Mouse (Mus musculus) kidney, adult 2 months (tissue): ENCODE data around the gene Ppm1h. TPM values are rescaled to one million over a fixed set of nuclear protein-coding genes. Genes with fewer than 3 reads are reported as not detected.
"Not testable (repeated sequence)": the region's sequence is repeated elsewhere in the genome, so short reads cannot be mapped to it uniquely, and the experiment has no call there.

Source experiments
- DNase-seq: peaks from one replicate; pipeline ENCODE4 v3.0.0; 2021
- H3K27ac ChIP-seq: fragments of 200-500 bp; 2 replicates; pipeline ENCODE4 v1.5.1; 2012; ENCODE audit warnings: low read depth, low read length, control low read depth, inconsistent platforms; ENCODE audit not compliant: insufficient read depth
- H3K27me3 ChIP-seq: fragments of 200-500 bp; replicated peaks from 2 replicates; pipeline ENCODE4 v1.6.1; 2012; ENCODE audit warnings: mild to moderate bottlenecking, moderate library complexity, low read length, inconsistent platforms; ENCODE audit not compliant: control insufficient read depth, insufficient read depth
- H3K36me3 ChIP-seq: fragments of 200-500 bp; 2 replicates; pipeline ENCODE4 v1.6.1; 2012; ENCODE audit warnings: mild to moderate bottlenecking, moderate library complexity, low read length, inconsistent platforms; ENCODE audit not compliant: control insufficient read depth, insufficient read depth
- H3K4me1 ChIP-seq: fragments of 200-500 bp; 2 replicates; pipeline ENCODE4 v1.6.1; 2011; ENCODE audit warnings: low read length; ENCODE audit not compliant: control insufficient read depth, insufficient read depth
- H3K4me3 ChIP-seq: fragments of 200-500 bp; 2 replicates; pipeline ENCODE4 v1.5.1; 2011; ENCODE audit warnings: mild to moderate bottlenecking, low read depth, low read length, control low read depth; ENCODE audit not compliant: insufficient read depth
- CTCF ChIP-seq: fragments of 200-500 bp; conservative IDR thresholded peaks from 2 replicates; pipeline ENCODE4 v1.5.1; 2011; ENCODE audit warnings: low read depth, mild to moderate bottlenecking, control low read depth, low read length, moderate library complexity, mixed read lengths; ENCODE audit not compliant: insufficient read depth, insufficient read length
- POLR2A ChIP-seq: fragments of 200-500 bp; IDR thresholded peaks from one replicate; pipeline ENCODE4 v1.6.1; 2011; ENCODE audit warnings: low read depth, low read length, control low read depth
- WGBS: fragments of 180-500 bp; shearing (Covaris S2); methylation state at CpG from one replicate; pipeline ENCODE4 v1.1.7; 2018; 5-methylcytosine and 5-hydroxymethylcytosine counted together
- polyA plus RNA-seq: library from polyadenylated mRNA; depleted of rRNA; stranded (reverse); fragments of >200 nt; gene quantifications from 2 replicates; pipeline ENCODE4 v1.2.3, GENCODE M21; 2012

Gene Ppm1h
- polyA plus RNA-seq, 1 experiment = 27.1 TPM

GRCm38 (mm10) chr10:122918325-122918694 lies 239.7 kb downstream of the Ppm1h start:
- no peaks in the 10 kb centered on the region; the same call in 1 of the 2 replicates for H3K4me1 ChIP-seq
- peak; percentile 36 for DNase-seq
- H3K4me3 ChIP-seq = no peak overlapping the region
- H3K36me3 ChIP-seq = peaks cover 3% of the 10 kb centered on the region
- no peaks in the 10 kb centered on the region for H3K27me3 ChIP-seq
- TF ChIP-seq POLR2A (no peak), CTCF (no peak)
- 91% methylated on average over 9 of the region's 9 CpGs for WGBS
- no peak overlapping the region for H3K27ac ChIP-seq

GRCm38 (mm10) chr10:122918754-122919153 lies 240.2 kb downstream of the Ppm1h start:
- H3K27me3 ChIP-seq = no peaks in the 10 kb centered on the region
- no peaks in the 10 kb centered on the region for H3K4me1 ChIP-seq
- DNase-seq = no peak
- H3K4me3 ChIP-seq = no peak overlapping the region
- TF ChIP-seq CTCF (no peak), POLR2A (no peak)
- 90% methylated on average over 5 of the region's 5 CpGs for WGBS
- peaks cover 3% of the 10 kb centered on the region for H3K36me3 ChIP-seq
- H3K27ac ChIP-seq = no peak overlapping the region

GRCm38 (mm10) chr10:122919416-122919815 lies 240.9 kb downstream of the Ppm1h start:
- H3K4me1 ChIP-seq = no peaks in the 10 kb centered on the region
- TF ChIP-seq POLR2A (no peak), CTCF (no peak)
- no peak overlapping the region for H3K4me3 ChIP-seq
- H3K27ac ChIP-seq = no peak overlapping the region
- DNase-seq = no peak
- H3K27me3 ChIP-seq = no peaks in the 10 kb centered on the region
- H3K36me3 ChIP-seq = peaks cover 3% of the 10 kb centered on the region
- WGBS = 72% methylated on average over 2 of the region's 2 CpGs

- H3K36me3 ChIP-seq = peaks cover 3% of the 10 kb centered on the region
- H3K4me3 ChIP-seq = no peak overlapping the region
- no peak overlapping the region for H3K27ac ChIP-seq
- TF ChIP-seq POLR2A (no peak), CTCF (no peak)
- no peaks in the 10 kb centered on the region for H3K27me3 ChIP-seq
- no peaks in the 10 kb centered on the region for H3K4me1 ChIP-seq
- 95% methylated on average over 11 of the region's 11 CpGs for WGBS
- no peak for DNase-seq
Observed at GRCm38 (mm10) chr10:122920218-122920795, 241.7 kb downstream of the Ppm1h start.

GRCm38 (mm10) chr10:122922226-122922625 lies 243.7 kb downstream of the Ppm1h start:
- no peaks in the 10 kb centered on the region for H3K27me3 ChIP-seq
- 61% methylated on average over 7 of the region's 7 CpGs for WGBS
- TF ChIP-seq CTCF = no peak
- TF ChIP-seq POLR2A = no peak
- H3K36me3 ChIP-seq = peaks cover 6% of the 10 kb centered on the region
- H3K4me3 ChIP-seq = no peak overlapping the region
- H3K27ac ChIP-seq = no peak overlapping the region
- DNase-seq = no peak
- no peaks in the 10 kb centered on the region for H3K4me1 ChIP-seq

GRCm38 (mm10) chr10:122924571-122924970 lies 246.0 kb downstream of the Ppm1h start:
- not testable (repeated sequence) for DNase-seq, H3K27ac ChIP-seq, H3K4me1 ChIP-seq, H3K27me3 ChIP-seq, H3K4me3 ChIP-seq, H3K36me3 ChIP-seq
- 89% methylated on average over 5 of the region's 5 CpGs for WGBS

- Histone ChIP-seq H3K4me3 (no peak overlapping the region), H3K36me3 (peaks cover 6% of the 10 kb centered on the region), H3K27ac (no peak overlapping the region), H3K4me1 (peaks cover 4% of the 10 kb centered on the region; the same call in 1 of the 2 replicates), H3K27me3 (no peaks in the 10 kb centered on the region)
- DNase-seq = no peak
- TF ChIP-seq CTCF = no peak
- no peak for TF ChIP-seq POLR2A
- 94% methylated on average over 4 of the region's 4 CpGs for WGBS
Observed at GRCm38 (mm10) chr10:122926275-122926674, 247.7 kb downstream of the Ppm1h start.

GRCm38 (mm10) chr10:122930520-122930919 lies 252.0 kb downstream of the Ppm1h start:
- Histone ChIP-seq H3K27ac (no peak overlapping the region; the same call in 1 of the 2 replicates), H3K4me1 (peaks cover 4% of the 10 kb centered on the region; the same call in 1 of the 2 replicates), H3K36me3 (peaks cover 3% of the 10 kb centered on the region; the same call in 1 of the 2 replicates), H3K4me3 (no peak overlapping the region), H3K27me3 (no peaks in the 10 kb centered on the region)
- DNase-seq = no peak
- WGBS = 89% methylated on average over 4 of the region's 4 CpGs
- no peak for TF ChIP-seq CTCF
